Mouse (Mus musculus) neural tube, embryonic 13.5 days (tissue): ENCODE data around the gene Cplane1. TPM values are rescaled to one million over a fixed set of nuclear protein-coding genes. Genes with fewer than 3 reads are reported as not detected.

Source experiments
- ATAC-seq: fragments of 200-750 bp; cut with Nextera tagmentation; 2 replicates; pipeline ENCODE4 v1.8.0; 2017; ENCODE audit warnings: low read depth, mild to moderate bottlenecking, moderate TSS enrichment, moderate library complexity
- H3K27ac ChIP-seq: fragments of 300-500 bp; sonication (generic); replicated peaks from 2 replicates; pipeline ENCODE4 v1.5.1; 2015; ENCODE audit warnings: moderate library complexity, mild to moderate bottlenecking, inconsistent platforms
- H3K27me3 ChIP-seq: fragments of 300-500 bp; sonication (generic); 2 replicates; pipeline ENCODE4 v1.6.1; 2015; ENCODE audit warnings: mild to moderate bottlenecking, inconsistent platforms
- H3K36me3 ChIP-seq: fragments of 300-500 bp; sonication (generic); 2 replicates; pipeline ENCODE4 v1.6.1; 2015; ENCODE audit warnings: mild to moderate bottlenecking, inconsistent platforms
- H3K4me1 ChIP-seq: fragments of 300-500 bp; sonication (generic); replicated peaks from 2 replicates; pipeline ENCODE4 v1.6.1; 2015; ENCODE audit warnings: inconsistent platforms
- H3K4me2 ChIP-seq: fragments of 300-500 bp; sonication (generic); 2 replicates; pipeline ENCODE4 v1.6.1; 2015; ENCODE audit warnings: inconsistent platforms, mild to moderate bottlenecking, moderate library complexity
- H3K4me3 ChIP-seq: fragments of 300-500 bp; sonication (generic); 2 replicates; pipeline ENCODE4 v1.5.1; 2015; ENCODE audit warnings: mild to moderate bottlenecking, inconsistent platforms
- H3K9ac ChIP-seq: fragments of 300-500 bp; sonication (generic); 2 replicates; pipeline ENCODE4 v1.6.1; 2015; ENCODE audit warnings: moderate library complexity, mild to moderate bottlenecking, inconsistent platforms
- H3K9me3 ChIP-seq: fragments of 300-500 bp; sonication (generic); 2 replicates; pipeline ENCODE4 v1.6.1; 2016; ENCODE audit warnings: inconsistent platforms
- WGBS: fragments of 180-500 bp; shearing (Covaris S2); methylation state at CpG from one replicate; pipeline ENCODE4 v1.1.7; 2015; 5-methylcytosine and 5-hydroxymethylcytosine counted together
- polyA plus RNA-seq: library from polyadenylated mRNA; unstranded; fragments of >200 nt; fragmentation: Nextera tagmentation; extraction: Ambion mirVana; gene quantifications from 2 replicates; pipeline ENCODE4 v1.2.1, GENCODE M21; 2015

Cplane1 gene
- polyA plus RNA-seq, 1 experiment from 2014 or later: 14.5 TPM

DNA sequence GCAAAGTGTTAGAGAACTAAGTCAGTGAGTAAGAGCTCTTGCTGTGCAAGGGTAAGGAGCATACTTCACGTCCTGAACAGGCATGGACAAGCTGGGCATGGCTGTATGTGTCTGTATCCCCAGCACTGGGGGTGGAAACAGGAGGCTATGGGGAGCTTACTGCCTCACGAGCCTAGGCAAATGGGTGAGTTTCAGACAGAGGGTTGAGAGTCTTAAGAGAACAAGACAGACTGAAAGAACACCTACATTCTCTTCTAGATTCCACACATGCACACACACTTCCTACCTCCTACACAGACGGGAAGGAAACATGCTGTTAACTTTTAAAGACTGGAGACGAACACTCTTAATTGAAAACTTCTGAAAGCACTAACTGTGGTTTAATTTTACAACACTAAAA, 148.5 kb downstream of the Cplane1 start:
- WGBS: 93% methylated on average over 4 of the region's 4 CpGs
- Histone ChIP-seq H3K4me2 (no peak overlapping the region), H3K4me3 (no peak overlapping the region), H3K36me3 (peaks cover 54% of the 10 kb centered on the region), H3K27ac (no peak overlapping the region), H3K4me1 (no peaks in the 10 kb centered on the region), H3K9ac (no peak overlapping the region), H3K27me3 (no peaks in the 10 kb centered on the region), H3K9me3 (no peaks in the 10 kb centered on the region)
- ATAC-seq: no peak

DNA sequence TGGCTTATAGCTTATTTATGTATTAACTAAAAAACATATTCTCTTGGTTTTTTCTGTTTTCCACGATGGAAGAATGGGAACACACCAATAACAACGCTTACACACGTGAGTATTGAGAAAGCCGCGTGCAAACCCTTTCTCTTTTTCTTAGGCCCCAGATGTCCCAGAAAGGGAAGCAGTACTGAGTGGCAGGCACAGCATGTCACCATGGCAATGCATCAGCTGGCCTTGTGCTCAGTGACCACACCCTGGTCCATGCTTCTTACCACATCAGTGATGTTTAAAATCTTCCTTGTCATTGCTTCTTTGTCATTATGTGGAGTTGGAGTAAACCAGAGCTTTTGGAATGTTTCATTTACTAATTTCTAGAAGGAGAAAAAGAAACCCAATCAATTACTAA, 150.3 kb downstream of the Cplane1 start:
- no peaks in the 10 kb centered on the region for H3K27me3 ChIP-seq
- H3K36me3 ChIP-seq: peaks cover 55% of the 10 kb centered on the region
- no peak overlapping the region for H3K4me3 ChIP-seq
- no peak overlapping the region for H3K9ac ChIP-seq
- H3K4me1 ChIP-seq: no peaks in the 10 kb centered on the region
- no peaks in the 10 kb centered on the region for H3K9me3 ChIP-seq
- 93% methylated on average over 5 of the region's 5 CpGs for WGBS
- no peak overlapping the region for H3K27ac ChIP-seq
- H3K4me2 ChIP-seq: no peak overlapping the region
- ATAC-seq: no peak

Other genes with a start within 250 kb of the Cplane1 start
- 69.2 and 69.3 TPM in 2 replicates for gene Wdr70, start 69.9 kb upstream of the Cplane1 start, polyA plus RNA-seq
- 10.0 and 12.9 TPM in 2 replicates for gene Nup155, start 59.8 kb upstream of the Cplane1 start, polyA plus RNA-seq